Mouse (Mus musculus): ENCODE results near the gene Zfp618. TPM values are rescaled to one million over a fixed set of nuclear protein-coding genes. Genes with fewer than 3 reads are reported as not detected.

Gene Zfp618
- polyA plus RNA-seq, 1 experiment: not detected

- Histone ChIP-seq H3K27ac (ENCODE audit: insufficient read depth, low read depth, low read length) (no peak overlapping the region), H3K4me3 (ENCODE audit: insufficient read depth, low read depth, low read length) (no peak overlapping the region), H3K4me1 (ENCODE audit: control insufficient read depth, insufficient read depth, low read length) (peaks cover 2% of the 10 kb centered on the region; the same call in 1 of the 2 replicates)
- 70% methylated on average over 4 of the region's 4 CpGs for WGBS
- no peak for TF ChIP-seq CTCF (IDR thresholded peaks at IDR 0.05; ENCODE audit: insufficient read depth, low read depth, low read length)
- no peak for TF ChIP-seq POLR2A (IDR thresholded peaks at IDR 0.05; ENCODE audit: insufficient read depth, low read depth, low read length)
Measured at GRCm38 (mm10) chr4:63050319-63050676, 84.9 kb downstream of the Zfp618 start.

GRCm38 (mm10) chr4:63050949-63051348 is 85.6 kb downstream of the Zfp618 start:
- no peak overlapping the region for H3K4me3 ChIP-seq (ENCODE audit: insufficient read depth, low read depth, low read length)
- WGBS: 85% methylated on average over 4 of the region's 4 CpGs
- no peak for TF ChIP-seq POLR2A (IDR thresholded peaks at IDR 0.05; ENCODE audit: insufficient read depth, low read depth, low read length)
- no peak for TF ChIP-seq CTCF (IDR thresholded peaks at IDR 0.05; ENCODE audit: insufficient read depth, low read depth, low read length)
- no peak overlapping the region for H3K27ac ChIP-seq (ENCODE audit: insufficient read depth, low read depth, low read length)
- H3K4me1 ChIP-seq (ENCODE audit: control insufficient read depth, insufficient read depth, low read length): peaks cover 2% of the 10 kb centered on the region; the same call in 1 of the 2 replicates

- no peak overlapping the region for H3K4me3 ChIP-seq (ENCODE audit: insufficient read depth, low read depth, low read length)
- 88% methylated on average over 7 of the region's 7 CpGs for WGBS
- TF ChIP-seq POLR2A (IDR thresholded peaks at IDR 0.05; ENCODE audit: insufficient read depth, low read depth, low read length) (no peak), CTCF (IDR thresholded peaks at IDR 0.05; ENCODE audit: insufficient read depth, low read depth, low read length) (no peak)
- H3K27ac ChIP-seq (ENCODE audit: insufficient read depth, low read depth, low read length): no peak overlapping the region
- peaks cover 2% of the 10 kb centered on the region; the same call in 1 of the 2 replicates for H3K4me1 ChIP-seq (ENCODE audit: control insufficient read depth, insufficient read depth, low read length)
Measured at GRCm38 (mm10) chr4:63051940-63052661, 86.7 kb downstream of the Zfp618 start.

GRCm38 (mm10) chr4:63052662-63053033 is 87.3 kb downstream of the Zfp618 start:
- Histone ChIP-seq H3K4me1 (ENCODE audit: control insufficient read depth, insufficient read depth, low read length) (peaks cover 2% of the 10 kb centered on the region; the same call in 1 of the 2 replicates), H3K27ac (ENCODE audit: insufficient read depth, low read depth, low read length) (no peak overlapping the region), H3K4me3 (ENCODE audit: insufficient read depth, low read depth, low read length) (no peak overlapping the region)
- no peak for TF ChIP-seq POLR2A (IDR thresholded peaks at IDR 0.05; ENCODE audit: insufficient read depth, low read depth, low read length)
- no peak for TF ChIP-seq CTCF (IDR thresholded peaks at IDR 0.05; ENCODE audit: insufficient read depth, low read depth, low read length)
- 65% methylated on average over 2 of the region's 2 CpGs for WGBS

- Histone ChIP-seq H3K27ac (ENCODE audit: insufficient read depth, low read depth, low read length) (no peak overlapping the region), H3K4me1 (ENCODE audit: control insufficient read depth, insufficient read depth, low read length) (peaks cover 2% of the 10 kb centered on the region; the same call in 1 of the 2 replicates), H3K4me3 (ENCODE audit: insufficient read depth, low read depth, low read length) (no peak overlapping the region)
- WGBS: 86% methylated on average over 10 of the region's 10 CpGs
- TF ChIP-seq CTCF (IDR thresholded peaks at IDR 0.05; ENCODE audit: insufficient read depth, low read depth, low read length) (no peak), POLR2A (IDR thresholded peaks at IDR 0.05; ENCODE audit: insufficient read depth, low read depth, low read length) (no peak)
Measured at GRCm38 (mm10) chr4:63055216-63055745, 89.9 kb downstream of the Zfp618 start.

GRCm38 (mm10) chr4:63056641-63057415 is 91.5 kb downstream of the Zfp618 start:
- Histone ChIP-seq H3K4me1 (ENCODE audit: control insufficient read depth, insufficient read depth, low read length) (peaks cover 2% of the 10 kb centered on the region; the same call in 1 of the 2 replicates), H3K27ac (ENCODE audit: insufficient read depth, low read depth, low read length) (no peak overlapping the region), H3K4me3 (ENCODE audit: insufficient read depth, low read depth, low read length) (no peak overlapping the region)
- WGBS: 72% methylated on average over 7 of the region's 7 CpGs
- TF ChIP-seq CTCF (IDR thresholded peaks at IDR 0.05; ENCODE audit: insufficient read depth, low read depth, low read length) (no peak), POLR2A (IDR thresholded peaks at IDR 0.05; ENCODE audit: insufficient read depth, low read depth, low read length) (no peak)

GRCm38 (mm10) chr4:63057581-63057980 is 92.2 kb downstream of the Zfp618 start:
- Histone ChIP-seq H3K27ac (ENCODE audit: insufficient read depth, low read depth, low read length) (no peak overlapping the region), H3K4me1 (ENCODE audit: control insufficient read depth, insufficient read depth, low read length) (no peaks in the 10 kb centered on the region), H3K4me3 (ENCODE audit: insufficient read depth, low read depth, low read length) (no peak overlapping the region)
- TF ChIP-seq CTCF (IDR thresholded peaks at IDR 0.05; ENCODE audit: insufficient read depth, low read depth, low read length): no peak
- no peak for TF ChIP-seq POLR2A (IDR thresholded peaks at IDR 0.05; ENCODE audit: insufficient read depth, low read depth, low read length)
- 81% methylated on average over 5 of the region's 5 CpGs for WGBS

GRCm38 (mm10) chr4:63058686-63059085 is 93.3 kb downstream of the Zfp618 start:
- TF ChIP-seq POLR2A (IDR thresholded peaks at IDR 0.05; ENCODE audit: insufficient read depth, low read depth, low read length): no peak
- no peak for TF ChIP-seq CTCF (IDR thresholded peaks at IDR 0.05; ENCODE audit: insufficient read depth, low read depth, low read length)
- Histone ChIP-seq H3K27ac (ENCODE audit: insufficient read depth, low read depth, low read length) (no peak overlapping the region), H3K4me1 (ENCODE audit: control insufficient read depth, insufficient read depth, low read length) (no peaks in the 10 kb centered on the region), H3K4me3 (ENCODE audit: insufficient read depth, low read depth, low read length) (no peak overlapping the region)
- WGBS: 99% methylated on average over 4 of the region's 4 CpGs

GRCm38 (mm10) chr4:63060358-63060757 is 95.0 kb downstream of the Zfp618 start:
- Histone ChIP-seq H3K4me1 (ENCODE audit: control insufficient read depth, insufficient read depth, low read length) (no peaks in the 10 kb centered on the region), H3K27ac (ENCODE audit: insufficient read depth, low read depth, low read length) (no peak overlapping the region), H3K4me3 (ENCODE audit: insufficient read depth, low read depth, low read length) (no peak overlapping the region)
- TF ChIP-seq POLR2A (IDR thresholded peaks at IDR 0.05; ENCODE audit: insufficient read depth, low read depth, low read length): no peak
- no peak for TF ChIP-seq CTCF (IDR thresholded peaks at IDR 0.05; ENCODE audit: insufficient read depth, low read depth, low read length)
- 79% methylated on average over 6 of the region's 6 CpGs for WGBS
